Mouse (Mus musculus): ENCODE measurements at regions not wholly inside any gene's neighbourhood (a gene's known extent, or its start where the extent isn't known, plus 50 kb on each side); places are given as distances from the start of the nearest gene placed in this dataset.

DNA sequence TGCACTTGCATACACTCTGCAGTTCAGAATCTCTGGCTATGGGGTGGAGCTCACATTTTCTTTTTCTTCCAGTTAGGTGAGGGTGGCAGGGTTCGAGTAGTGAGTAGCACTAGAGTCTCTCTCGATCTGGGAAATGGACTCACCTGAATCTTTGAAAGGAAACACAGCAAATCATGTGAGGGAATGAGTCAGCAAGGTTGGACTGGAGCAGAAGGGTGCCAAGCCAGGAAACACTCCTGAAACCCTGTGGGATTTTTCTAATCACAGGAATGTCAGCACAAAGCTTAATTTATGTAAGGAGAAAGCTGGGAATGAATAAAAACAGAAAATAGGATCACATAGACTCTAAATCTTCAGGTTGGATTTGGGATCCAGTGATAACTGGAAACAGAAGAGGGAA is 282.1 kb downstream of the Slc30a10 start:
- H3K9me3 ChIP-seq = no peaks in the 10 kb centered on the region
- H3K4me1 ChIP-seq = peaks cover 14% of the 10 kb centered on the region
- WGBS = 82% methylated on average over 2 of the region's 2 CpGs
- no peak overlapping the region for H3K27ac ChIP-seq (replicated peaks)
- H3K4me3 ChIP-seq = no peak overlapping the region
- 0 out of 2 replicates have a peak, but pooled peaks cover 4% of the 10 kb centered on the region for H3K27me3 ChIP-seq (replicated peaks; ENCODE audit: low read depth, poor library complexity, severe bottlenecking)
- DNase-seq (ENCODE audit: low spot score) = no peak
- H3K36me3 ChIP-seq (replicated peaks) = no peaks in the 10 kb centered on the region

DNA sequence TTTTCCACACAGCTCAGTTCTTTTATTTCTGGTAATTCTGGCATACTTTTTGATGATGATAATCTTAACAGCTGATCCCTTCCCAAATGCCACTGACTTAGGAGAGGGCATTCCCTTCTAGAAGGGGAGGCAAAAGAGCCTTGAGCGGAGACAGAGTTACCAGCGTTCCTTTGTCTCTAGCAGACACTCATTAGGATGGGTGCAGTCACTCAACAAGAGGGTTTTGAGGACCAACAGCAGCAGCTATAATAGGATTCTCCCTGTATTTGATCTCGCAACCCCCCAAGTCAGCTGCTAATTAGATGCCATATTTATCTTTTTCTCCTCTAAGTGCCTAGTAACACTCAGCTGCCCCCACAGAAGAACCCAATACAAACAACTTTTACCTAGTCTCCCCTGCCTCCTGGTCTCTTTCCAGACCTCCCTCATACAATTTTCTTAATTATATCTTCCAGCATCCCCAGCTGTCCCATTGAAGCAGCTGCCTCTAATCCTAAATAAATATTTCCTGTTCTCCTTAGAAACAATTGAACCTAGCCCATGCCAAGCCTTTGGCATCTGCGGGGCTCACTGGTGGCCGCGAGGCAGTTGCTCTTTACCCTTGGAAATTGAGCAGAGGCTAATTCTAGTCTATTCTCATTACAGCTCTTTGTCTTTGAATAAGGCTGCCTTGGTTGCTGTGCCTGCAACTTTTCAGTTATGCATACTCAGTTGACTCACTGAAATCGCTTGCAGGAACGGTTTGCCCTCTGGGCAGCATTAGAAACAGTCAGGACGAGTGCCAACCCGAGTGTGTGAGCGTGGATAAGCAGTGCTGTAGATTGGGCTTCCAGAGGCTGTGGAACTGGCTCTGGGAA is 286.6 kb downstream of the Slc30a10 start:
- 0 out of 2 replicates have a peak, but pooled peaks cover 4% of the 10 kb centered on the region for H3K27me3 ChIP-seq (replicated peaks; ENCODE audit: low read depth, poor library complexity, severe bottlenecking)
- DNase-seq (ENCODE audit: low spot score) = peak; percentile 50
- H3K4me3 ChIP-seq = no peak overlapping the region
- WGBS = 31% methylated on average over 11 of the region's 11 CpGs
- H3K4me1 ChIP-seq = peaks cover 17% of the 10 kb centered on the region
- H3K36me3 ChIP-seq (replicated peaks) = no peaks in the 10 kb centered on the region
- H3K9me3 ChIP-seq = no peaks in the 10 kb centered on the region
- peak overlapping the region; percentile 66; the same call in 1 of the 2 replicates for H3K27ac ChIP-seq (replicated peaks)

DNA sequence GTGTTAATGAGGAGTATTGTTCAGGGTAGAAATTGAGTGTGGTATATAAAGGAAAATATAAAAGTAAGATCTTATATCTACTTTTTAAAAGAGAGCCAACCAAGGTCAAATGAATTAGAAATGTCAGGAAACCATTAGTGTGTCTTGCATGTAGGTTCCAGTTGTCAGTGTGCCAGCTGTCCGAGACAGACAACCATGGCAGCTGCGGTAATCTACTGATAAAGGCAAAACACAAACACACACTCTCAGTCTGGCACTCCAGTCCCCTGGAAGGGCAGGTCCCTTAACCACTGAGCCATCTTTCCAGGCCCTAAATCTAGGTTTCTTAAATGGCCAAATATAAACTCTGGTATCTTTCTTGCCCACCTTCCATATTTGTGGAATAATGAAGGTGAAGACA is 294.6 kb downstream of the Slc30a10 start:
- Histone ChIP-seq H3K4me3 (no peak overlapping the region), H3K27ac (replicated peaks) (no peak overlapping the region), H3K27me3 (replicated peaks; ENCODE audit: low read depth, poor library complexity, severe bottlenecking) (no peaks in the 10 kb centered on the region), H3K4me1 (peaks cover 5% of the 10 kb centered on the region; the same call in 1 of the 2 replicates), H3K9me3 (no peaks in the 10 kb centered on the region), H3K36me3 (replicated peaks) (no peaks in the 10 kb centered on the region)
- WGBS = 78% methylated on average over 2 of the region's 2 CpGs
- no peak for DNase-seq (ENCODE audit: low spot score)

DNA sequence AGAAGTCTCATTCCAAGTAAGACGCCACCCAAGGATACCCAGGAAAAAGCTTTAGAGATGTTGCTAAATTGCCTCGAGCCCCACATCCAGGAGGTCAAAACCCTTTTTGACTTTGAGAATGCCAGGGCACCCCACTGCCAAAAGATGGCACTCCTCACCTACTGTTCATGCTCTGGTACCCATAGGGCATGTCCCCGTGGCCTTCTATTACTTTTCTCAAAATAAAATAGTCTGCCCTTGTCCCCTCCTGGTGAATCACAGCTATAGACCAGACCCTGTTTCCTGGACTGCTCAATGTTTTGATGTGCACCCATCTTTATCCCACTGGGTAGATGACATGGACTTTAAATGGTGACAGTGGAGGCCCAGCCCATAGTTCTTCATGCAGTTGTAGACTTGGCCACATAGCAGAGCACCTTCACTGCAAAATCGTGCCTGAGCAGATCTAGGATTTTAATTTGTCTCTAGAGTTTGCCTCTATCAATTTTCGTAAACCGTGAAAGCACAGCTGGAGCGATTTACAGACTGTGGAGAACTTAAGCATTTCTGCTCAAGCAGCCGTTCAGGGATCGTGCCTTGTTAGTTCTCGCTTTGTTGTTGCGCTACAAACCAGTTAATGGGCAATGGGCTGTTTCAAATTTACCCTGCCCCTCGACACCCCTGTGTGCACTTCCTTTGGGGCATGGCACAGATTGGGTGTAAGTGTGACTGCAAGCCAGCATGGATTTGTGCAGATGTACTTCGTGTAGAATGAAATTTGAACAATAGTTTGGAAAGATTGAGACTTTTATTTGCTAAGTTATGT is 300.0 kb downstream of the Slc30a10 start:
- Histone ChIP-seq H3K4me3 (no peak overlapping the region), H3K9me3 (no peaks in the 10 kb centered on the region), H3K4me1 (no peaks in the 10 kb centered on the region), H3K36me3 (replicated peaks) (no peaks in the 10 kb centered on the region), H3K27ac (replicated peaks) (no peak overlapping the region), H3K27me3 (replicated peaks; ENCODE audit: low read depth, poor library complexity, severe bottlenecking) (no peaks in the 10 kb centered on the region)
- WGBS = 69% methylated on average over 13 of the region's 13 CpGs
- DNase-seq (ENCODE audit: low spot score) = no peak

DNA sequence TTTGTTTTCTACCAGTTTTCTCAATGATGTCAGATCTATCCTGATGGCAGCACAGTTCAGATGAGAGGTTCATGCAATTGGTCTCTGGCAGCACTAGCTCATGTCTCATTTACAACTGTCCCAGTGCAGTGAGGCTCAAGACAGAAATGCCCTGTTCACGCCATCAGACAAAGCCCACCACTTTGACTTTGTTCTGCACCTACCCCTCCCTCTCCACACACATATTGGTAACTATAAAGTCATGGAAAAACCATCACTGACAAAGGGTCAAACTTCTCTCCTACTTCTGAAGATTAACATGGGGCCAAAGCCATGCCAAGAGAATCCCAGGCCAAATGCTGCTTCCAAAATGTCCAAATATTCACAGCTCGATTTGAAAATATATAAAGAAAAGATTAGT is 302.7 kb downstream of the Slc30a10 start:
- Histone ChIP-seq H3K4me1 (no peaks in the 10 kb centered on the region), H3K27me3 (replicated peaks; ENCODE audit: low read depth, poor library complexity, severe bottlenecking) (no peaks in the 10 kb centered on the region), H3K4me3 (no peak overlapping the region), H3K9me3 (no peaks in the 10 kb centered on the region), H3K36me3 (replicated peaks) (no peaks in the 10 kb centered on the region), H3K27ac (replicated peaks) (no peak overlapping the region)
- DNase-seq (ENCODE audit: low spot score) = no peak
- WGBS = 90% methylated on average over 2 of the region's 2 CpGs

DNA sequence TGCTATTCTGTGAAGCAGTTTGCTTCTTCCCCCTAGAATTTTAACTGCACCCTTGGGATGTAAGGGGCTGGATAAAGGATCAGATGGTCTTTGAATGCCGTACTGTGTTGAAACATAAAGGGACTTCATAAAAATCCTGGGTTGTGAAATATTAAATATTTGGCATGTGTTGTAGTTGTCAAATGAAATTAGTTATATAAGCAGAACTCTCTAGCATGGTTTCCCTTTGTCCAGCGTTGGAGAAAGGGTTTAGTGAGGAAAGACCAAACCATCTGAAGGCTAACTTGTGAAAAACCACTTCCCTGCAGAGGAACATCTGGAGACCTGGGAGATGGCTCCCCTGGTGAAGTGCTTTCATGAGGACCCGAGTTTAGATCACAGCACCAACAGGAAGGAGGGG is 319.6 kb downstream of the Slc30a10 start:
- WGBS = 61% methylated on average over 3 of the region's 3 CpGs
- no peak for DNase-seq (ENCODE audit: low spot score)
- Histone ChIP-seq H3K4me3 (no peak overlapping the region), H3K27ac (replicated peaks) (no peak overlapping the region), H3K4me1 (peaks cover 5% of the 10 kb centered on the region; the same call in 1 of the 2 replicates), H3K36me3 (replicated peaks) (no peaks in the 10 kb centered on the region), H3K9me3 (no peaks in the 10 kb centered on the region), H3K27me3 (replicated peaks; ENCODE audit: low read depth, poor library complexity, severe bottlenecking) (no peaks in the 10 kb centered on the region)

DNA sequence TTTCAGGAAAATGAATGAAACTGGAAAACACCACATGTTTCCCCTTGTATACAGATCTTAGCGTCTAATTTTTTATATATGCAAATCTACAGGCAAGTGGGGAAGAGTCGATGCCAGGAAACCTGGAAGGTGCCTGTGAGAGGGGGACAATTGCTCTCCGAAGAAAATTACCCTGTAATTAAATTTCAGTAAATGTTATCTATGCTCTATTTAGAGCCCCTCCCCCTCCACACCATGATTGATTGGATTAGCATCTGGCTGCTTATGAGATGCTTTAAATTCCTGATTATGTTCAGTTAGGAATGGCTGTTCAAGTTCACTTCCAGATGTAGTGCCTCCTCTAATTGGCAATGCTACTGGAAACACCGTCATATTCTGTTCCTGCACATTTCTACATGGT is 325.0 kb downstream of the Slc30a10 start:
- Histone ChIP-seq H3K36me3 (replicated peaks) (no peaks in the 10 kb centered on the region), H3K4me1 (peaks cover 3% of the 10 kb centered on the region; the same call in 1 of the 2 replicates), H3K9me3 (no peaks in the 10 kb centered on the region), H3K27me3 (replicated peaks; ENCODE audit: low read depth, poor library complexity, severe bottlenecking) (no peaks in the 10 kb centered on the region), H3K4me3 (no peak overlapping the region), H3K27ac (replicated peaks) (no peak overlapping the region)
- WGBS = 72% methylated on average over 4 of the region's 4 CpGs
- DNase-seq (ENCODE audit: low spot score) = no peak

DNA sequence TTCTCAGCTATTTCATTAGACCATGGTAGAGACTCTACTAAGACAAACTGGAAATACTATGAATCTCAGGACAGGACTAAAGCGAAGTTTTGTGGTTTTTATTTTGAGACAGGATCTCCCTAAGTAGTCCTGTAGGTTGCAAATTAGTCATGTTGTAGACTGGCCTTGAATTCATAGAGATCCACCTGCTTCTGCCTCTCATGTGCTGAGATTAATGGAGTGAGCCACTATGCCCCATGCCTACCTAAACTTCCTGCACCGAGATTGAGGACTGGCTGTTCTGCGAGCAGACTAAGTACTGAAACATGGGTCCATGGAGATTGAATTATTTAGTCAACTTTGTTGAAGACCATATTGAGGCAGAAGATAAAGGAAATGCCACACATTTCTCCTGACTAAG is 315.0 kb downstream of the Lyplal1 start:
- 91% methylated on average over 3 of the region's 3 CpGs for WGBS
- Histone ChIP-seq H3K4me3 (no peak overlapping the region), H3K27me3 (replicated peaks; ENCODE audit: low read depth, poor library complexity, severe bottlenecking) (no peaks in the 10 kb centered on the region)

DNA sequence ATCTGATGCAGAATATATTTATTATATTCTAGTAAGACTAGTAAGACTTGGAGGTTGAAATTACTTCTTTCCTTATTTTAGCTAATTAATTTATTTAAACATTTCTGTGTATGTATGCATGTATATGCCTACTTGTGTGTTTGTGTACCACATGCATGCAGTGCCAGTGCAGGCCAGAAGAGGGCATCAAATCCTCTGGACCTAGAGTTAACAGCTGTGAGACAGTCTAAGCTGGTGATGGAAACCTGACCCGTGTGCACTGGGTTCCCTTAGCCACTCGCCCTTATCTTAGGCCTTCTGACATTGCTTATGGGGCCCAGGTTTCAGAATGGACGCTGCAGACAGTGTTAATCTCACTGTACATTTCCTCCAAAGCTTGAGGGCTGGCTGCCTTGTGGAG is 302.2 kb downstream of the Lyplal1 start:
- Histone ChIP-seq H3K27ac (replicated peaks) (no peak overlapping the region), H3K4me1 (peaks cover 14% of the 10 kb centered on the region), H3K27me3 (replicated peaks; ENCODE audit: low read depth, poor library complexity, severe bottlenecking) (no peaks in the 10 kb centered on the region), H3K9me3 (no peaks in the 10 kb centered on the region), H3K4me3 (no peak overlapping the region), H3K36me3 (replicated peaks) (no peaks in the 10 kb centered on the region)
- DNase-seq (ENCODE audit: low spot score) = no peak
- WGBS = 84% methylated on average over 3 of the region's 3 CpGs

More for the DNA sequence above, 315.0 kb downstream of the Lyplal1 start:
- Histone ChIP-seq H3K9me3 (no peaks in the 10 kb centered on the region), H3K4me1 (peaks cover 5% of the 10 kb centered on the region; the same call in 1 of the 2 replicates), H3K36me3 (replicated peaks) (no peaks in the 10 kb centered on the region), H3K27ac (replicated peaks) (no peak overlapping the region)
- DNase-seq (ENCODE audit: low spot score) = no peak

DNA sequence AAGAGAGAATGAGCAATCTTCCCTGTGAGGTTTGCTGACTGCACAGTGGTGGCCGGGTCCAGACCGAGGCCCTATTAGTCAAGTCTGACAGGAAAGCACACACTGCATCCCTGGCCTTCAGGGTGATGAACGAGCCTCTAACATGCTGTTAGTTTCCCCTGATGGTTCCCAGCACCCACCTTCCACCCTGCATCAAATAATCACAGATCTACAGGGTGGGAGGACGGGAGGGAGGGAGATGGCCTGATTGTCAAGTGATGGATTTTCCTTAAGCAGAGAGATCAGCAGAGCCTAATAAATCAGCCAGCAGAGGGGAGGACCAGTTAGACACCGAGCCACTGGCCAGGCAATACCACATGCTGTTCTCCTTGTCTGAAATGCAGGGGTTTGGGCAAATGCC is 298.1 kb downstream of the Lyplal1 start:
- no peaks in the 10 kb centered on the region for H3K36me3 ChIP-seq (replicated peaks)
- H3K4me3 ChIP-seq = no peak overlapping the region
- no peaks in the 10 kb centered on the region for H3K9me3 ChIP-seq
- WGBS = 38% methylated on average over 5 of the region's 5 CpGs
- peak overlapping the region; percentile 10 for H3K27ac ChIP-seq (replicated peaks)
- peak; percentile 11 for DNase-seq (ENCODE audit: low spot score)
- H3K4me1 ChIP-seq = peaks cover 16% of the 10 kb centered on the region
- H3K27me3 ChIP-seq (replicated peaks; ENCODE audit: low read depth, poor library complexity, severe bottlenecking) = no peaks in the 10 kb centered on the region

DNA sequence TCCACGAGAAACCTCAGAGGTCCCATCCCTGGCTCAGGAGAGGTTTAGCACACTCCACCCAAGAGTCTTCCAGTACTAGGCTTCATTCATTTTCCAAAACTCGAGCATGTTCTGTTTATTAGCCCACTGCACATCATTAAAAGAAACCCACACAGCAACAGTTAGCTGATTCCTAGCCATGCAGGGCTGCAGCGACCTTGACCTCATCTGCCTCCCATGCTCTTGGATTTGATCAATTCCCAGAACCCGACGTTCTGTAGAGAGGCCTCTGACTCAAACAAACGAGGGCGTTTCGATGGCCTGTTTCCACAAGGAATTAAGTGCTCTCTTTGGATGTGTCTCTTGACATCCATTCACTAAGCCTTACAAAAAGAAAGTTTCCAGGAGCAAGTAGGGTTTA is 294.9 kb downstream of the Lyplal1 start:
- peaks cover 13% of the 10 kb centered on the region for H3K4me1 ChIP-seq
- H3K36me3 ChIP-seq (replicated peaks) = no peaks in the 10 kb centered on the region
- DNase-seq (ENCODE audit: low spot score) = no peak
- no peak overlapping the region for H3K27ac ChIP-seq (replicated peaks)
- H3K4me3 ChIP-seq = no peak overlapping the region
- WGBS = 75% methylated on average over 8 of the region's 8 CpGs
- H3K9me3 ChIP-seq = no peaks in the 10 kb centered on the region
- H3K27me3 ChIP-seq (replicated peaks; ENCODE audit: low read depth, poor library complexity, severe bottlenecking) = no peaks in the 10 kb centered on the region

DNA sequence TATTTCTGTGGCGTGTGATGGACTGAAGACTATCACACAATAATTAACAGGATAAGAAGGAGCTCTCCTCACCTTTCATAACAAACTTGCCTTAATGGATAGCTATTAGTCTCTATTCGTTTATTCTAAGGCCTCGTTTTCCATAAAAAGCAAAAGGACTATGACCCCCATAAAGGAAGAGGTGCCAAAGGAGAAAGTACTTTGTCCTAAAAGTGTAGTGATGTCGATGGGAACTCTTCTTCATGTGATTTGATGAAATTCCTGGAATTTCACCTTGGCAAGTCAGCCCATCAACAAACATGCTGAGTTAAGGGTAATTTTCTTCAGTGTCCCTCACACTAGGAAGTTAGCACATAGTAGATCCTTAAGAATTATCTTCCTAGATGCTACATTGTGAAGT is 293.9 kb downstream of the Lyplal1 start:
- H3K9me3 ChIP-seq = no peaks in the 10 kb centered on the region
- H3K27ac ChIP-seq (replicated peaks) = no peak overlapping the region
- peaks cover 13% of the 10 kb centered on the region for H3K4me1 ChIP-seq
- no peak for DNase-seq (ENCODE audit: low spot score)
- H3K4me3 ChIP-seq = no peak overlapping the region
- 92% methylated on average over 4 of the region's 4 CpGs for WGBS
- H3K27me3 ChIP-seq (replicated peaks; ENCODE audit: low read depth, poor library complexity, severe bottlenecking) = no peaks in the 10 kb centered on the region
- H3K36me3 ChIP-seq (replicated peaks) = no peaks in the 10 kb centered on the region

DNA sequence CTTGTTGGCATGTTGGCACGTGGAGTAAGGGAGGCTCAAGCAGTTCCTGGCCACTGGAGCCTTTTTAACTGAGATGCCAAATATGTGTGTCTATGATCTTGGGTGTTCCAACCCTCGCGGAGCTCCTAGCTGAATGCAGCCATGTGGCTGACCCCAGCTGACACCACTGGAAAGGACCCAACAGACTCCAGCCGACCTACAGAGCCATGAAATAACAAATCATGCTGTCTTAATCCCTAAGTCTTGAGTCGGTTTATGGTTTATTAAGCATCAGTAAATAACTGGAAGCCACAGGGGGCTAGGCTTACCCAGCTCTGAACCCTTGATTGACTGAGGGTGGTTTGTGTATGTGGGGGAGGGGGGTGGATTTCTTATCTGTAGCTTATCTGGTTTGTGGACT is 293.2 kb downstream of the Lyplal1 start:
- H3K9me3 ChIP-seq = no peaks in the 10 kb centered on the region
- H3K4me1 ChIP-seq = peaks cover 11% of the 10 kb centered on the region
- no peak for DNase-seq (ENCODE audit: low spot score)
- H3K27me3 ChIP-seq (replicated peaks; ENCODE audit: low read depth, poor library complexity, severe bottlenecking) = no peaks in the 10 kb centered on the region
- H3K4me3 ChIP-seq = no peak overlapping the region
- 61% methylated on average over 5 of the region's 5 CpGs for WGBS
- H3K27ac ChIP-seq (replicated peaks) = no peak overlapping the region
- no peaks in the 10 kb centered on the region for H3K36me3 ChIP-seq (replicated peaks)

All from embryonic facial prominence, embryonic 10.5 days (tissue).